Mouse (Mus musculus): ENCODE data around the gene Tmem246. TPM values are rescaled to one million over a fixed set of nuclear protein-coding genes. Genes with fewer than 3 reads are reported as not detected.
"Not testable (repeated sequence)": the region's sequence is repeated elsewhere in the genome, so short reads cannot be mapped to it uniquely, and the experiment has no call there.

The Tmem246 gene
- 10 to 100 TPM; 48.3 to 56.5 TPM for total RNA-seq (2021)
- long read RNA-seq, experiment 1, transcript Tmem246-202 (2 exons, 748 nt), result major isoform, 90 of 123 reads
- long read RNA-seq, experiment 1, transcript Tmem246-201 (2 exons, 2,989 nt), result minor isoform, 15 of 123 reads
- long read RNA-seq, experiment 1, partial matches to known transcripts, result 0 of 123 reads
- long read RNA-seq, experiment 1, other reads (novel, unspliced or antisense), result 18 of 123 reads
- long read RNA-seq, experiment 2, transcript Tmem246-201 (2 exons, 2,989 nt), result minor isoform, 6 of 58 reads
- long read RNA-seq, experiment 2, transcript Tmem246-202 (2 exons, 748 nt), result major isoform, 37 of 58 reads
- long read RNA-seq, experiment 2, partial matches to known transcripts, result 0 of 58 reads
- long read RNA-seq, experiment 2, other reads (novel, unspliced or antisense), result 15 of 58 reads

GRCm38 (mm10) chr4:49597183-49598100, at the start of gene Tmem246:
Gene Tmem246 (minus strand): TSS chr4:49597876.
- peak; percentile 82 to 84 for DNase-seq

GRCm38 (mm10) chr4:49639913-49640312, 42.2 kb upstream of the Tmem246 start:
- DNase-seq, result no peak

- DNase-seq, result no peak
Measured at GRCm38 (mm10) chr4:49637821-49638220, 40.1 kb upstream of the Tmem246 start.

- DNase-seq, result no peak
Measured at GRCm38 (mm10) chr4:49632139-49632481, 34.4 kb upstream of the Tmem246 start.

GRCm38 (mm10) chr4:49631319-49632138, 33.9 kb upstream of the Tmem246 start, which contains the start of gene Rnf20:
Gene Rnf20 (plus strand): TSS chr4:49632006.
- peak; percentile 97 for DNase-seq

- DNase-seq, result no peak
Measured at GRCm38 (mm10) chr4:49628941-49629340, 31.3 kb upstream of the Tmem246 start.

GRCm38 (mm10) chr4:49626973-49627372, 29.3 kb upstream of the Tmem246 start:
- peak; percentile 67 to 90 for DNase-seq

GRCm38 (mm10) chr4:49624969-49625368, 27.3 kb upstream of the Tmem246 start:
- not testable (repeated sequence) for DNase-seq

- no peak for DNase-seq
Measured at GRCm38 (mm10) chr4:49623916-49624315, 26.2 kb upstream of the Tmem246 start.

- DNase-seq, result no peak
Measured at GRCm38 (mm10) chr4:49622272-49622671, 24.6 kb upstream of the Tmem246 start.

GRCm38 (mm10) chr4:49619861-49620260, 22.2 kb upstream of the Tmem246 start:
- not testable (repeated sequence) for DNase-seq

GRCm38 (mm10) chr4:49616924-49617323, 19.2 kb upstream of the Tmem246 start:
- DNase-seq, result no peak

- no peak for DNase-seq
Measured at GRCm38 (mm10) chr4:49605459-49605858, 7.8 kb upstream of the Tmem246 start.

- no peak for DNase-seq
Measured at GRCm38 (mm10) chr4:49604616-49605015, 6.9 kb upstream of the Tmem246 start.

- DNase-seq, result no peak
Measured at GRCm38 (mm10) chr4:49604016-49604546, 6.4 kb upstream of the Tmem246 start.

- DNase-seq, result no peak
Measured at GRCm38 (mm10) chr4:49603161-49603560, 5.5 kb upstream of the Tmem246 start.

- no peak for DNase-seq
Measured at GRCm38 (mm10) chr4:49596846-49597182, 862 bp downstream of the Tmem246 start.

GRCm38 (mm10) chr4:49590152-49590551, 7.5 kb downstream of the Tmem246 start:
- no peak for DNase-seq

GRCm38 (mm10) chr4:49586811-49587210, 10.9 kb downstream of the Tmem246 start:
- DNase-seq, result peak; percentile 32 to 65

- peak; percentile 57 to 66 for DNase-seq
Measured at GRCm38 (mm10) chr4:49585524-49586101, 12.1 kb downstream of the Tmem246 start.
